In the genomic region with DNA sequence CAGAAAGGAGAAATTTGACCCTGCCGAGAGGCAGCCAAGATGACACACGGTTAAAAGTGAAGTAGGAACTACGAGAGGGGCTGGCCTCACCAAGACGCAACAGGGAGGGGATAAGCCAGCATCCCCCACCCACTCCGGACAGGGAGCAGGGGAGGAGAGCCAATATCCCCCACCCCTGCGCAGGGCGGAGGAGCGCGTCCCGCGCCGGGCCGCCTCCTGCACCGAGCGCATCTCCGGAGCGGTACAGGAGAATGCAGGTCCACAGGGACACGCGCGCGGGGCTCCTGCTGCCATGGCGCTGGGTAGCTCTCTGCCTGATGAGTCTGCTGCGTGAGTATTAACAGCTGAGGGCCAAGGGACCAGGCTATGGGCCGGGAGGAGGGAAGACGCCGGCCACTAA, we compare ENCODE assay signal across 7 mouse cellular contexts. TPM values are rescaled to one million over a fixed set of nuclear protein-coding genes. Genes with fewer than 3 reads are reported as not detected.
DNase-seq lines count a peak whose midpoint lies in the region; ATAC-seq and TF ChIP-seq lines count a peak whose summit lies in the region.

A gene (plus strand): TSS at position 105 of the 400 bp plus-strand sequence.

- TF ChIP-seq POLR2A in limb, embryonic 14.5 days (IDR thresholded peaks at IDR 0.05; ENCODE audit: borderline replicate concordance, extremely low read depth, insufficient read depth, insufficient read length), result no peak

- peak within 1 kb of the TSS; percentile 58 for H3K4me2 ChIP-seq in limb, embryonic 14.5 days (replicated peaks; ENCODE audit: low read depth, low read length, severe bottlenecking)
- H3K4me2 ChIP-seq in midbrain, embryonic 13.5 days (replicated peaks), result peak within 1 kb of the TSS; percentile 77

- H3K27me3 ChIP-seq in limb, embryonic 14.5 days (ENCODE audit: control insufficient read depth, insufficient read depth, low read length), result peaks cover 15% of the 10 kb centered on the region; the same call in 1 of the 2 replicates
- peaks cover 22% of the 10 kb centered on the region for H3K27me3 ChIP-seq in midbrain, embryonic 13.5 days

- H3K4me3 ChIP-seq in limb, embryonic 14.5 days (replicated peaks; ENCODE audit: low read length), result peak within 1 kb of the TSS; percentile 40
- H3K4me3 ChIP-seq in midbrain, embryonic 13.5 days (replicated peaks), result peak within 1 kb of the TSS; percentile 40

- ATAC-seq in limb, embryonic 14.5 days (ENCODE audit: low FRiP score, low read depth), result peak; percentile 85
- ATAC-seq in midbrain, embryonic 13.5 days, result peak; percentile 63; the same call in 1 of the 2 replicates

- DNase-seq in adrenal gland, adult 8-10 months, result peak; percentile 30
- peak; percentile 54 for DNase-seq in embryo, embryonic 9.5 days (ENCODE audit: extremely low spot score)
- DNase-seq in heart, adult 8-10 months (ENCODE audit: low spot score), result peak; percentile 80
- DNase-seq in kidney, adult 8-10 months, result peak; percentile 47 to 54
- DNase-seq in limb, embryonic 14.5 days (ENCODE audit: low spot score), result peak; percentile 69
- peak; percentile 75 for DNase-seq in testis, postnatal 10 days (ENCODE audit: low spot score)

- H3K36me3 ChIP-seq in limb, embryonic 14.5 days (ENCODE audit: control insufficient read depth, insufficient read depth, low read length), result no peaks in the 10 kb centered on the region
- H3K36me3 ChIP-seq in midbrain, embryonic 13.5 days, result no peaks in the 10 kb centered on the region

- peak within 1 kb of the TSS; percentile 60 for H3K9ac ChIP-seq in limb, embryonic 14.5 days (ENCODE audit: low read depth, low read length, severe bottlenecking)
- H3K9ac ChIP-seq in midbrain, embryonic 13.5 days (replicated peaks), result peak within 1 kb of the TSS; percentile 44

- H3K4me1 ChIP-seq in limb, embryonic 14.5 days (ENCODE audit: control insufficient read depth, insufficient read depth, low read length), result no peaks in the 10 kb centered on the region
- peaks cover 8% of the 10 kb centered on the region for H3K4me1 ChIP-seq in midbrain, embryonic 13.5 days (replicated peaks)

- no peak within 1 kb of the TSS for H3K27ac ChIP-seq in limb, embryonic 14.5 days (replicated peaks; ENCODE audit: low read depth, low read length)
- no peak within 1 kb of the TSS for H3K27ac ChIP-seq in midbrain, embryonic 13.5 days

- WGBS in limb, embryonic 14.5 days, result under 1% methylated on average over 26 of the region's 26 CpGs
- 1% methylated on average over 26 of the region's 26 CpGs for WGBS in midbrain, embryonic 13.5 days

- H3K9me3 ChIP-seq in limb, embryonic 14.5 days (ENCODE audit: control insufficient read depth, low read length), result no peaks in the 10 kb centered on the region
- no peaks in the 10 kb centered on the region for H3K9me3 ChIP-seq in midbrain, embryonic 13.5 days

RNA-seq across cellular contexts. Expression of the gene that starts here (rescaled TPM):
- total RNA-seq in adrenal gland, adult 8-10 months (2022), result 10 to 100 TPM; 33.4 to 60.6 (median 45.5) TPM
- total RNA-seq in heart, adult 8-10 months (2022), result 10 to 100 TPM; 70.6 to 81.5 (median 80.7) TPM
- polyA plus RNA-seq in limb, embryonic 14.5 days (2012; rRNA removed), result 72.1 and 80.0 TPM in 2 replicates
- polyA plus RNA-seq in limb, embryonic 14.5 days (2014; fragmentation: Nextera tagmentation; extraction: Ambion mirVana), result 101 and 108 TPM in 2 replicates
- 30.2 and 34.0 TPM in 2 replicates for polyA plus RNA-seq in midbrain, embryonic 13.5 days (2015; fragmentation: Nextera tagmentation; extraction: Ambion mirVana)

Comparison
In these comparisons a context has a peak if more than half of its experiments do, and no peak if none do; other contexts are left out.
1. DNase-seq: peak in every context shown above with its lines; median percentile 80 in heart, adult 8-10 months; 75 in testis, postnatal 10 days; 69 in limb, embryonic 14.5 days; 54 in embryo, embryonic 9.5 days; 50 in kidney, adult 8-10 months; 30 in adrenal gland, adult 8-10 months.